Mouse (Mus musculus): ENCODE data around the gene Prkar1a. TPM values are rescaled to one million over a fixed set of nuclear protein-coding genes. Genes with fewer than 3 reads are reported as not detected.

Prkar1a gene
- polyA plus RNA-seq, 1 experiment from 2014 or later: 291 TPM

GRCm38 (mm10) chr11:109675771-109676170 lies 26.6 kb downstream of the Prkar1a start:
- whole genome bisulfite sequencing: 90% methylated on average over 9 of the region's 9 CpGs
- ATAC-seq (ENCODE audit: insufficient read depth, low FRiP score, low read depth): no peak
- Histone ChIP-seq H3K9ac (no peak overlapping the region), H3K4me3 (replicated peaks) (no peak overlapping the region), H3K4me2 (no peak overlapping the region), H3K9me3 (no peaks in the 10 kb centered on the region), H3K27me3 (replicated peaks) (no peaks in the 10 kb centered on the region), H3K4me1 (no peaks in the 10 kb centered on the region), H3K36me3 (no peaks in the 10 kb centered on the region), H3K27ac (no peak overlapping the region)

GRCm38 (mm10) chr11:109676621-109677373 lies 27.6 kb downstream of the Prkar1a start:
- Histone ChIP-seq H3K27ac (no peak overlapping the region), H3K9ac (no peak overlapping the region), H3K27me3 (replicated peaks) (no peaks in the 10 kb centered on the region), H3K4me3 (replicated peaks) (no peak overlapping the region), H3K36me3 (no peaks in the 10 kb centered on the region), H3K9me3 (no peaks in the 10 kb centered on the region), H3K4me1 (no peaks in the 10 kb centered on the region), H3K4me2 (no peak overlapping the region)
- WGBS: 66% methylated on average over 12 of the region's 12 CpGs
- ATAC-seq (ENCODE audit: insufficient read depth, low FRiP score, low read depth): no peak

GRCm38 (mm10) chr11:109678291-109678690 lies 29.1 kb downstream of the Prkar1a start:
- WGBS: 75% methylated on average over 12 of the region's 12 CpGs
- ATAC-seq (ENCODE audit: insufficient read depth, low FRiP score, low read depth): no peak
- Histone ChIP-seq H3K9ac (no peak overlapping the region), H3K27me3 (replicated peaks) (no peaks in the 10 kb centered on the region), H3K4me3 (replicated peaks) (no peak overlapping the region), H3K27ac (no peak overlapping the region), H3K4me2 (no peak overlapping the region), H3K4me1 (no peaks in the 10 kb centered on the region), H3K9me3 (no peaks in the 10 kb centered on the region), H3K36me3 (no peaks in the 10 kb centered on the region)

GRCm38 (mm10) chr11:109680934-109681333 lies 31.7 kb downstream of the Prkar1a start:
- no peak for ATAC-seq (ENCODE audit: insufficient read depth, low FRiP score, low read depth)
- WGBS: 55% methylated on average over 9 of the region's 9 CpGs

GRCm38 (mm10) chr11:109681556-109681955 lies 32.4 kb downstream of the Prkar1a start:
- 77% methylated on average over 3 of the region's 3 CpGs for WGBS
- no peak for ATAC-seq (ENCODE audit: insufficient read depth, low FRiP score, low read depth)
- Histone ChIP-seq H3K36me3 (no peaks in the 10 kb centered on the region), H3K9me3 (no peaks in the 10 kb centered on the region), H3K9ac (no peak overlapping the region), H3K4me2 (no peak overlapping the region), H3K4me3 (replicated peaks) (no peak overlapping the region), H3K4me1 (no peaks in the 10 kb centered on the region), H3K27ac (no peak overlapping the region), H3K27me3 (replicated peaks) (no peaks in the 10 kb centered on the region)

More at GRCm38 (mm10) chr11:109680934-109681333, 31.7 kb downstream of the Prkar1a start:
- Histone ChIP-seq H3K27me3 (replicated peaks) (no peaks in the 10 kb centered on the region), H3K4me3 (replicated peaks) (no peak overlapping the region), H3K4me1 (no peaks in the 10 kb centered on the region), H3K4me2 (no peak overlapping the region), H3K9me3 (no peaks in the 10 kb centered on the region), H3K27ac (no peak overlapping the region), H3K9ac (no peak overlapping the region), H3K36me3 (no peaks in the 10 kb centered on the region)

- H3K4me3 ChIP-seq (replicated peaks): no peak overlapping the region
- H3K4me1 ChIP-seq: no peaks in the 10 kb centered on the region
- no peaks in the 10 kb centered on the region for H3K36me3 ChIP-seq
- H3K9ac ChIP-seq: no peak overlapping the region
- H3K4me2 ChIP-seq: no peak overlapping the region
- H3K27me3 ChIP-seq (replicated peaks): no peaks in the 10 kb centered on the region
- no peak overlapping the region for H3K27ac ChIP-seq
- ATAC-seq (ENCODE audit: insufficient read depth, low FRiP score, low read depth): no peak
- no peaks in the 10 kb centered on the region for H3K9me3 ChIP-seq
- 89% methylated on average over 6 of the region's 6 CpGs for WGBS
Measured at GRCm38 (mm10) chr11:109682221-109682620, 33.0 kb downstream of the Prkar1a start.

GRCm38 (mm10) chr11:109689539-109689938 lies 40.3 kb downstream of the Prkar1a start:
- H3K36me3 ChIP-seq: no peaks in the 10 kb centered on the region
- H3K9ac ChIP-seq: no peak overlapping the region
- H3K4me1 ChIP-seq: no peaks in the 10 kb centered on the region
- H3K4me2 ChIP-seq: no peak overlapping the region
- no peak for ATAC-seq (ENCODE audit: insufficient read depth, low FRiP score, low read depth)
- no peaks in the 10 kb centered on the region for H3K9me3 ChIP-seq
- no peak overlapping the region for H3K4me3 ChIP-seq (replicated peaks)
- no peaks in the 10 kb centered on the region for H3K27me3 ChIP-seq (replicated peaks)
- 87% methylated on average over 4 of the region's 4 CpGs for WGBS
- no peak overlapping the region for H3K27ac ChIP-seq

- Histone ChIP-seq H3K4me3 (replicated peaks) (no peak overlapping the region), H3K9me3 (no peaks in the 10 kb centered on the region), H3K27ac (no peak overlapping the region), H3K9ac (no peak overlapping the region), H3K27me3 (replicated peaks) (no peaks in the 10 kb centered on the region), H3K4me2 (no peak overlapping the region), H3K36me3 (no peaks in the 10 kb centered on the region), H3K4me1 (no peaks in the 10 kb centered on the region)
- WGBS: 44% methylated on average over 3 of the region's 3 CpGs
- ATAC-seq (ENCODE audit: insufficient read depth, low FRiP score, low read depth): no peak
Measured at GRCm38 (mm10) chr11:109692737-109693136, 43.5 kb downstream of the Prkar1a start.

- Histone ChIP-seq H3K27me3 (replicated peaks) (no peaks in the 10 kb centered on the region), H3K9ac (no peak overlapping the region), H3K4me2 (no peak overlapping the region), H3K4me1 (no peaks in the 10 kb centered on the region), H3K9me3 (no peaks in the 10 kb centered on the region), H3K4me3 (replicated peaks) (no peak overlapping the region), H3K27ac (no peak overlapping the region), H3K36me3 (no peaks in the 10 kb centered on the region)
- 88% methylated on average over 4 of the region's 4 CpGs for WGBS
- no peak for ATAC-seq (ENCODE audit: insufficient read depth, low FRiP score, low read depth)
Measured at GRCm38 (mm10) chr11:109696519-109696918, 47.3 kb downstream of the Prkar1a start.

GRCm38 (mm10) chr11:109697089-109697643 lies 48.0 kb downstream of the Prkar1a start:
- Histone ChIP-seq H3K4me3 (replicated peaks) (no peak overlapping the region), H3K4me1 (no peaks in the 10 kb centered on the region), H3K27ac (no peak overlapping the region), H3K36me3 (no peaks in the 10 kb centered on the region), H3K9me3 (no peaks in the 10 kb centered on the region), H3K27me3 (replicated peaks) (no peaks in the 10 kb centered on the region), H3K9ac (no peak overlapping the region), H3K4me2 (no peak overlapping the region)
- ATAC-seq (ENCODE audit: insufficient read depth, low FRiP score, low read depth): 0 out of 2 replicates have a peak, but pooled peaks have one; percentile 50
- WGBS: 72% methylated on average over 5 of the region's 5 CpGs

GRCm38 (mm10) chr11:109698740-109699139 lies 49.5 kb downstream of the Prkar1a start:
- H3K4me2 ChIP-seq: no peak overlapping the region
- H3K9ac ChIP-seq: no peak overlapping the region
- H3K27me3 ChIP-seq (replicated peaks): no peaks in the 10 kb centered on the region
- no peak overlapping the region for H3K4me3 ChIP-seq (replicated peaks)
- ATAC-seq (ENCODE audit: insufficient read depth, low FRiP score, low read depth): no peak
- H3K36me3 ChIP-seq: no peaks in the 10 kb centered on the region
- WGBS: 80% methylated on average over 10 of the region's 10 CpGs
- no peaks in the 10 kb centered on the region for H3K4me1 ChIP-seq
- H3K27ac ChIP-seq: no peak overlapping the region
- H3K9me3 ChIP-seq: no peaks in the 10 kb centered on the region

- no peak for ATAC-seq (ENCODE audit: insufficient read depth, low FRiP score, low read depth)
- Histone ChIP-seq H3K27me3 (replicated peaks) (no peaks in the 10 kb centered on the region), H3K4me2 (no peak overlapping the region), H3K9ac (no peak overlapping the region), H3K36me3 (no peaks in the 10 kb centered on the region), H3K9me3 (no peaks in the 10 kb centered on the region), H3K27ac (no peak overlapping the region), H3K4me1 (no peaks in the 10 kb centered on the region), H3K4me3 (replicated peaks) (no peak overlapping the region)
- WGBS: 59% methylated on average over 2 of the region's 2 CpGs
Measured at GRCm38 (mm10) chr11:109699784-109700183, 50.6 kb downstream of the Prkar1a start.
